Mouse (Mus musculus) stomach, postnatal 0 days (tissue): ENCODE measurements around the gene Ric8a.

Experiments
- CTCF ChIP-seq: IDR thresholded peaks from 2 replicates; pipeline ENCODE4 v1.5.1; 2016; ENCODE audit warnings: antibody characterized with exemption, low read depth, mild to moderate bottlenecking, moderate library complexity
- EP300 ChIP-seq: optimal IDR thresholded peaks from 2 replicates; pipeline ENCODE3; 2016; ENCODE audit warnings: antibody characterized with exemption

DNA sequence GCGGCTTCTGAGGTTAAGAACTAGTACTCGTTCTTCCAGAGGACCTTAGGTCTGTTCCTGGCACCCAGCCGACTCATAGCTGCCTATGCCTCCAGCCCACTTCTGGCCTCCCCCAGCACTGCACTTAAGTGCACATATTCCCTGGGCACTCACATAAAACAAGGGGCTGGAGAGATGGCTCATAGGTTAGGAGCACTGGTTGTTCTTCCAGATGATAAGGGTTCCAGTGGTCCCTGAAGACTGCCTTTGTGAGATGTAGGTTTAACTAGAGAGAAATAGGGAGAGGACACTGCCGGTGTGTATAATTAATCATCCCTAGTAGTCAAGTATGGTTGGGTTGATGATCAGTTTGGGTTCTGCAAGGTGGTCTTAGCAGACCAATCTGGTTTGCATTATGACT lies 34.0 kb upstream of the Ric8a start:
- TF ChIP-seq CTCF (no peak), EP300 (no peak)
